Mouse (Mus musculus) cerebellum, postnatal 36 days (tissue): ENCODE results near the gene Rasl11b.

Experiments
- DNase-seq, 2 experiments: peaks; one replicate each; pipeline ENCODE4 v3.0.0; 2021 to 2022; ENCODE audit warnings: mixed read lengths in 2 of 2

The Rasl11b gene

DNA sequence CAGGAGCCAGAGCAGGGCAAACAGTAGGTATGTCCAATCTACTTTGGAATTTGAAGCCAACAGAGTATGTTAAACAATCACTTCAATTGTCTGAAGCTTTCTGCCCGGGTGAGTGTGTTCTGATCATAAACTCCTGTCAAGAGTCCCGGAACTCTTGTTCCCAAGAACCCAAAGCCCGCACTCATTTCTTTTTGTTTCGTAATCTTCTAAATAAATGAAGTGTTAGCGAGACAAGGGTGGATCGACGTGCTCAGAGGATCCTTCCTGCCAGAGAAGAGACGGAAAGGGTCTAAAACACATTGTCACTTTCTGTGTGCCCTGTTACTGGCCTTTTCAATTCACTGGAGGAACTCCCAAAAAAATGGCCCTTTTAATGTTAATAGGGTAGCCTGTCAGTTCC, 6.2 kb upstream of the Rasl11b start:
- no peak for DNase-seq

DNA sequence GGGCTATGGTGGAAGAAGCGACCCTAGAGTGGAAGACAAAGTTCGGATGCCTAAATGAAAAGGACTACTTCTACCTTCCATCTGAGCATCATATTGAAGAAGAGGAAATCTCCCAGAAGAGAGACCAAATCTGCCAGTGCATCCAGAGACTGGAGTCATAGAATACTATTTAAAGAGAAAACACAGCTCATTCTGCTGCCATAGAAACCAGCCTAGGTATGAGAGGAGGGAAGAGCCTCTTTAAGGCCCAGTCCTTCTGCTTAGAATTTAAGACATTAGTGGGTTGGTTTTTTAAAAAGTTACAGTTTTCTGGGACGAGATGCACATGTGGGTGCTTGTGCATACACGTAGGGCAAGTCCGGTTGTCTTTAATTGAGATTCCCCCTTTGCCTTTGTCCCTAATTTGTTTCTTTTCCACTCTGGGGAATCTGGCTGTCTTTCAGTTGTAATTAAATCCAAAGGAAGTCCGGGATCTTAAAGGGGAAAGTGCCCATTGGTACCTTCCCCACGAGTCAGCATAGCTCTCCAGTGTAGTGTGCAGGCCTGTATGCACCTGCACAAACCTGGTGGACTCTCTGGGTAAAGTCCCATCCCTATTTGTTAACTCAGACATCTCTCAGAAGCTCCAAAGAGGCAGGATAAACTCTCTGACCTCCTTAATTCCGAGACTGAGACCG, 5.5 kb upstream of the Rasl11b start:
- DNase-seq, result no peak

DNA sequence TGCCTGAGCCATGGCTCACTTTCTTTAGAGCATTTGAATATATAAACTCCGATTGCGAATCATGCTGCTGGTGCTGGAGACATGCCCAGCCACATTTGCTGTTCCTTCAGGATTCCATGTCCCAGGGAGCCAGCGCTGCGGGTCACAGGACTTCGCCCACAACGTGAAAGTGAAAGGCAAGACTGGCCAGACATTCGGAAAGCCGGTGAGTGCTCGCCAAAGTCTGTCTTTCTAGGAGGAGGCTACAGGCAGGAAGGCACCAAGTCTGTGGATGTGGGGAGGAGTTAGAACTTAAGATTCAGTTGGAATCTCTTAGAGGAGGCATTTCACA, 5.0 kb upstream of the Rasl11b start:
- no peak for DNase-seq

DNA sequence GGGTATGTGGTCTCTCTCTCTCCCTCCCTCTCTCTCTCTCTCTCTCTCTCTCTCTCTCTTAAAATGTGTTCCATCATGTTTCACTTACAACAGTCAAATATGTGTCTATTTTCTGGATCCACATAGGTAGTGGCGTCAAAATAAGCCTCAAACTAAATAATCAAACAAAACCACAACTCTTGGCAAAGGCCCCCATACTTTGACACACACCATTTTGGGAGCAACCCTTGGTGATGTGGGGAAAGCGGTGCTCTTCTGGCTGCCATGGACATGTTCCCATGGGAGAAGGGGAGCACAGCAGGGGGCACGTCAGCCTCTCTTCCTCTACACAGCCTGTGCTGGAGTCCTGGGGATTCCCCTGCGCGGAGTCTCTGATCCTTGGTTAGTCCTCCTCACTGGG, 4.2 kb upstream of the Rasl11b start:
- DNase-seq, result no peak

DNA sequence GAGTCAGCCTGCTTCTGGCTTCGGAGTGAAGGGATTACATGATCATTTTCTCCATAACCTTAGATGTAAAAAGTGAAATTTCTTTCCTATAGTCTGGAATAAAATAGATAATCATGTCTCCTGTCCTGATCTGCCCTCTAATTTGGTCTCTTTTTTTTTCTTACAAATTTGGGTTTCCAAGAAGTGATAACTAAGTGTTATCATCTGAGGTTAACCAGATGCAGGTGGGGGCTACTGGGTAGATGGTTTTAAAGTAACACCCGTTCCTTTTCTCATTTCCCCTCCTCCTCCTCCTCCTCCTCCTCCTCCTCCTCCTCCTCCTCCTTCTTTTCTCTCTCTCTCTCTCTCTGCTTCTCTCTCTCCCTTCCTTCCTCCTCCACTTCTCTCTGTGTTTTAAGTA, 2.1 kb upstream of the Rasl11b start:
- no peak for DNase-seq

DNA sequence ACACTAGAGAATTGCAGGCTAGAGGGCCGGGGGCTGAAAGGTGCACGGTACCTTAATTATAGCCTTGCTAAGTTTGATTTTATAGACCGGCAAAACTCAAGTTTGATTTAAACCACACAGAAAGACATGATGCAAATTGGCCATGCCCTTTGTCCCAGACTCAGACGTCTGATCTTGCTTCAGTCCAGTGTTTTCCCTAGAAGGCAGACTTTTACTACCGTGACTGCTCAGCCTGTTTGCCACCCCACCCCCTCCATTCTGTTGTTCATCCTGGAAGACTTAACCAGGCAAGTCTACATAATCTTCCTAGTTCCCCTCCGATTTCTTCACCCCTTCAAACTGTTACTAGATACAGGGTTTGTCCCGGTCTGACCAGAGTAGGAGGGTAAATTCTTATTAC, 1.5 kb upstream of the Rasl11b start:
- DNase-seq, result no peak

DNA sequence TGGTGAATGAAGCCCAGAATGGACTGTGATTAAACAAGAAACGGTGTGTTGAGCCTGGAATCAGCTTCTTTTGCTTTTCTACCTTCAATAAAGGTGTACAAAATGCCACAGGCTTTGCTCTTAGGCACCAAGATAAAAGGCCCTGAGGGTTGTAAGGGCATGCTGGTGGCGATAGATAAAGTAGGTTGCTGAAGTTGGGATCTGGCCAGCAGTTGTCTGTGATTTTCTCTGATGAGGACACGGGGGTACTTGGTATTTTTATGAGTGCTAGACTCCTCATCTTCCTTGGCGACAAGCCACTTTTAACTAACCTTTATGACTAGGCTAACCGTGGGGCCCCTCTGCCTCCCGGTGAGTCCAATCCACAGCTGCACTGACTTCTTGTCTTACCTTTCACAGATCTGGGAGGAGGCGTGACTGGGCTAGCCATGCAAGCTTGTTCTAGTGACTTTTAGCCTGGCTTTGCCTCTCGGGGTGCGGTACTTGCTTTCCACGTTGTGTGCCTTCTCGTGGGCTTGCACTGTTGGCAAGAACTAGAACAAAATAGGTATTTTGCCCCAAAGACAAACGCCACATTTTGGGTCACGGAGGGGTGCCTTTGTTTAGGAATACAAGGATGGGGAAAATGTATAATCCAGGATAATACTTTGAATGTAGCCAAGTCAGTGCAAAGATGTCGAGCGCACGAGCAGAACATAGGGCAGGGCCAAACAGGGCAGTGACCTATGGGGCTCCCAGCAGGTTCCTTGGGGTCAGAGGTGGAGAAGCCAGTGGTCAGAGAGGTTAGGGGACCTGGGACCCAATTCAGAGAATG, 852 bp upstream of the Rasl11b start:
- DNase-seq, result no peak

DNA sequence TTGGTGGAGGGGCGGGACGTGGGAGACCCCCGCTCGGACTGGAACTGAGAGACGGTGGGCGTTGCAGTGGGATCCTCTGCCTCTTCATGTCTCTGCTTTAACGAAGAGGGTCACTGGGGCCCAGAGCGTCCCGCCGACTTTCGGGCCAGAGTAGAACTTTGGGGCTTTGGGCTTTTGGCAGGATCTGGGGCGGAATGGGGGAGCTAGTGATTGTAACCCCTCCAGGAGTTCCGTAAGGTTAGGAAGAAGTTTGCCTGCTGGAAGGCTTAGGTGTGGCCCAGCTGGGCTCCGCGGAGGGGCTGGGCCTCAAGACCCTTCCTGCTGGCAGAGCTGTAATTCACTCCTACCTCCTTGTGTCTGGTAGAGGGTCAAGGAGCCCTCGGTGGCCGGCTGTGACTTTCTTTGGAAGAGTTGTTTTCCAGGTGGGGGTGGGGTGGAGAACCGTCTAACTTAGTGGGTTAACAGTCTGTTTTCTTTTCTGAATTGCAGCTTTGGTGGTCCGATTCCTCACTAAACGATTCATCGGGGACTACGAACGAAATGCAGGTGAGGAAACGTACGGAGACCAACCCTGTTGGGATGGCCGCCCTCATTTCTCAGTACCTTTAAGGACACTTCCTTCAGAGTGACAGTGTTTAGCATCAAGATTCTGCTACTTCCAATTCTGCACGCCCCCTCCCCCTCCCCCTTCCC, 674 bp downstream of the Rasl11b start:
- no peak for DNase-seq

DNA sequence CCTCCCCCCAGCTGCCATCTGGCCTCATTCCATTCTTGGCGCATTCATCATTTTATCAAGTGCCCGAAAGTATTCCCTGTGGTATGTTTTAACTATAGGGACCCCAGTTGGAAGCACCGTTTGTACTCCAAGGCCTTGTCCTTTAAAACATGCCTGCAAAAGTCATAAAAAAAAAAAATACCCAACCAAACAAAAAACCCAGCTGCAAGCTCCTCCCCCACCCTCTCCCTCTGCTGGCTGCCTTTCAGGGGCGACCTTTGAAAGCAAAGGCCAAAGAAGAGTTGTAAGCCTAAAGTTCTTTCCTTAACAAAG, 1.2 kb downstream of the Rasl11b start:
- DNase-seq, result no peak

DNA sequence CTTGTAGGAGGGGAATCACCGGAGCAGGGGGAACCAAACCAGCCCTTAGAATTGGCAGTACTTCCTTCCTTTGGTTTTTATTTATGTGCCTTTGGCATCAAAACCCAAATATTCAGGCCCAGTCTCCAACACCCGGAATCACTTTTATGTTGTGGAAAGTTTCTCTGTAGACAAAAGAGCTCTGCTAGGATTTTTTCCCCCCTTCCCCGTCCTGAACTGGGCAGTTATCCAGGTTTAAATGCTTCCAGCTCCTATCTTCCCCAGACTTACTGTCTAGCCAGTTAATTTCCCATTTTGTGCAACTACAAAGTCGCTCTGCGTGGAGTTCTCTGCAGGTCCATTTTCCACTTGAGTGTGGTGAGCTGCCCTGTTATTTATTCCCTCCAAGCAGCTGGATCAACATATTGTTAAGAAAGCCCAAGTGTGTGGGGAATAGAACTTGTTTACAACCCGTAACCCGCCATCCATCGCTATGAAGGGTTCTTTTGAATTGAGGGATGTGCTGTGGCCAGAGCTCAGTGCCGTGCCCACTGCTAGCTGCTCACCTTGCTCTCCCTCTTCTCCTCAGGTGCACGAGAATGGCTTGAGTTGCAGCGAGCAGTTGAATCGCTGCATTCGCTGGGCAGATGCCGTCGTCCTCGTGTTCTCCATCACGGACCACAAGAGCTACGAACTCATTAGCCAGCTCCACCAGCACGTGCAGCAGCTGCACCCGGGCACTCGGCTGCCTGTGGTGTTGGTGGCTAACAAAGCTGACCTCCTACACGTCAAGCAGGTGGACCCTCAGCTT, 2.6 kb downstream of the Rasl11b start:
- no peak for DNase-seq

DNA sequence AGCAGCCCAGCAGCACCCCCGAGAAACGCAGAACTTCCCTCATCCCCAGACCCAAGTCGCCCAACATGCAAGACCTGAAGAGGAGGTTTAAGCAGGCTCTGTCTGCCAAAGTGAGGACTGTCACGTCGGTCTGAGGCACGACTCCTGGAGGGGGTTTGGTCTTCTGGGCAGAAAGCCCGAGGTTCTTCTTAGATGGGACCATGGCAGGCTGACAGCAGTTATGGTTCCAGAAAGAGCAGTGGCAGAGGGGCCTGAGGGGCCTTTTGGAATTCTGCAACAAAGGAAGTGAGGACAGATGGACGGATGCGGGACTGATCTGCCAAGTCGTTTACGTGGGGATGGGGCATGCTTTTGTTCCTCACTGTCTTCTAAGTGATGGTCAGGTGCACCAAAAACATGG, 3.4 kb downstream of the Rasl11b start:
- no peak for DNase-seq

DNA sequence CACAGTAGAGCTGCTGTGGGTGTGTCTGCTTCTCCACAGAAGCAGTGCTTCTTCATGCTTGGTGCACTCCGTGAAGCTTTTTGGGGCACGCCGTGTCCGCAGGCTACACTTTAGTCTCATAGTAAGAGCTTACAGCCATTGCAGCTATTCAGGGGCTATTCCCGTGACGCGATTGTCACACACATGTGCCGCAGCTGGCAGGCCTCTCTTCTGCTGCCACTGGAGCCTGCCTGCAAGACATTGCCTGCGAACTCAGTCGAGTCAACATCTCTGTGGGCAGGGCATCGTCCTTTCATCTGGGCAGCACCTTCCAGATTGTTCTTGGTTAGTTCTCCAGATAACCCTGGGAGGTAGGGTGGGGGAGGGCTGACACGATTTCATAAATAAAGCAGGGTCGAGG, 4.7 kb downstream of the Rasl11b start:
- no peak for DNase-seq

DNA sequence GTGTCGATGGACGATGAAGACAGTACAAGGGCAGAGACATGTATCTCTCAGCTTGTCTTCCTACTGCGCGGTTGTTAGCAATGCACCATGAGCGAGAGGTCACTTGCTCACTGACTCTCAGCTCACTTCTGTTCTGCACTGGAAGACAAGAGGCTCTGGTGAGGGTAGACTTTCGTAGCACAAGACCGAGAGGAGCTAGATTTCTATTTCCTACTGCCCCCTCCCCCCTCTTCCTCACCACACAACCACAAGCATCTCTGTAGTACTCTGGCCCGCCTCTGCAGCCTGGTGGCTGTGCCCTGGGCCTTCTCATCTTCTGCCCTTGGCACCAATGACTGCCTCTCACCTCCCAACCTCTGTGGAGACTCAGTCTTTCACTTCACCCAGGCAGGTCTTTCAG, 5.4 kb downstream of the Rasl11b start:
- no peak for DNase-seq

DNA sequence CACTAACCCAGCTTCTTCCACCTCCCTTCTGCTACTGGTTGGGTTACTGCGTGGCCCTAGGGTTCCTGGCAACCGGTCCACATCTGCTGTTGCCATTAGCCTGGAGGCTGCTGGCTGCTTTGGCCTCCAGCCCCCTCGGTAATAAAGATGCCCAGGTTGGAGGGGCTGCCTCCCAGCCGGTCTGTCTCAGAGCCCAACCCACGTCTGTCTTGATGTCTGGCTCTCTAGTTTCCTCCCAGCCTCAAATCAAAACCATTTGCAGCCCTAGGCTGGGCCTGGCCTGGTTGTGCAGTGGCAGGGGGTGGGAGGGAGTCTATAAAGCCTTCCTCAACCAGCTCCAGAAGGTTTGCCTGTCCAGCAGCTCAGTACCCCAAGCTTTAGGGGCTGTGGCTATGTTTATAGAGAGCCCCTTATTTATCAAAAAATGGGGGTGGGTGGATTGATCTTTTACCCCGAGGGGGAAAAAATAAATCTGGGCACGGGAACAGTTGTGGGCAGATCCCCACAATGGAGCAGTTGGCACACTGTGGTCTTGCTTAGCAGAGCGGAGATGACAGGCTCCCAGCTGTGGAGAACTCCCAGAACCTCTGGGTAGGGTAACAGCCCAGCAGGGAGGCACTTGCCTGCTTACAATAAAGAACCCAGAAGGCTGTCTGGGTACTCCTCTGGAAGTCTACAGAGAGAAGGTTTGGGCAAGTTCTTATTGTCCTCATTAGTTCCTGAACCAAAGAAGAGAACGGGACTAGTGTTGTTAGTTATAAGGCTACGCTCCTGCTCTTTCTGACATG, 6.7 kb downstream of the Rasl11b start:
- no peak for DNase-seq

DNA sequence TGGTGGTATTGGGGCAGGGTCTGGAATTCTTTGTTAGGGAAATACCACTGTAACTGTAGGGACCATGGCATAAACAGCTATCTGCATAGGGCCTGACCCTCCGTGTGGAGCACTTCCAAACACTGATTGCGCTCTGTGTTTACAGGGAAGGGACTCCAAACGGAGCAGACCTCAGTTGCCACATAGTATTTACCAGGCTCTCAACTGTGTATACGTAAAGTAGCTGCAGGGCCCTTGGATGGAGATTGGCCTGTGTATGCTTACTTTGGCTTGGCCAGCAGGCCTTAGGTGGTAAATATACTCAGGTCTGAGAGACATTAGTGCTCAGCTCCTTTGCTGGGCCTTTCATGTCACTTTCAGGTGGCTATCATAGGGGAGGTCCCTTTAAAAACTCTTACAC, 7.4 kb downstream of the Rasl11b start:
- DNase-seq, result no peak

DNA sequence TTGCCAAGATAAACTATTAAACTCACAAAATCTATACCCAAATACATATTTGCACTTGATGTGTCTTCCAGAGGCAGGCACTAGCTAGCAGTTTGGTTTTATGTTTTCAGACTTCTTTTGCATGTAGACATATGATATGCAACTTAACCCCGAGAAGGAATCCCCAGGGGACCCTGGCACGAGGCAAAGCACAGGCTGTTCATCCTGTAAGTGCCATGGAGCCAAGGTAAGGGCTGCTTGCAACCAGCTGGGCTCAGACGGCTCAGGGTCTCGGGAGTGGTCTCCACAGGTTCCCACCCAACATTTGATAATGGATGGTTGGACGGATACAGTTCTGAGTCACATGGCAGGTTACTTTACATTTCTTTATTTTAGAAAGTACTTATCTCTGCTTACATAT, 9.4 kb downstream of the Rasl11b start:
- no peak for DNase-seq

DNA sequence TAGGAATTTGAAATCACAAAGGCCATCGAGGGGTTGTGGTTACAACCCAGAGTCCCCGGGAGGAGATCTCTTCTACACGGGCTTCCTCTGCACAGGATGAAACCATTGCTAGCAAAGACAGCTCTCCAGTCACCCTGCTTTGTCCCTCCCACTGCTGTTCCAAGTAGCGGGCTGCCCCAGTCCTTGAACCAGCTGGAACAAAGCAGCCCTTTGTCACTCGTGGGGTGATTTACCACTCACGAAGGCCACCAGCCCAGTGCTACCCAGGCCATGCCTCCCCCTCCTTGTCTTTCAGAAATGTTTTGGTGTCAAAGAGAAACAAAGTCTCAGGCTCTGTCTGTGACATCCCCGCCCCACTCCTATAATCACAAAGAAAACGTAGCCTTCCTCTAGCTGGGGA, 10.4 kb downstream of the Rasl11b start:
- no peak for DNase-seq

DNA sequence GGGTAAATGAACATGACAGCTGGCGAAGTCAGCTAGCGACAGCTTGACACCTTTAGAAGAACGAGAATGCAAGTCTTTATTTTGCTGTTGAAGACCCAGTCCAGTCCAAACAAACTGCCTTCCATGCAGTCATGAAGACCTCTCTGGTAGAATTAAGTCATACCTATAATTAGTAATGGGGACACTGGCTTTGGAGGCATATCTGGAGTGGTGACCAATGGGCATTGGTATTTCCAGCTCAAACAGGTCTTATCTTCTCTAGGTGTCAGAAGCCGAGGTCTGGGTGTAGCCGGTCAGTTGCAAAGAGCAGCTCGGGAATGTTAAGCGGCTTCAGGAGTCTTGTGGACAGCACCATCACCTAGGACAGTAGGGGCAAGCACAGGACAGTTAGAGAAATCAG, 11.0 kb downstream of the Rasl11b start:
- no peak for DNase-seq

DNA sequence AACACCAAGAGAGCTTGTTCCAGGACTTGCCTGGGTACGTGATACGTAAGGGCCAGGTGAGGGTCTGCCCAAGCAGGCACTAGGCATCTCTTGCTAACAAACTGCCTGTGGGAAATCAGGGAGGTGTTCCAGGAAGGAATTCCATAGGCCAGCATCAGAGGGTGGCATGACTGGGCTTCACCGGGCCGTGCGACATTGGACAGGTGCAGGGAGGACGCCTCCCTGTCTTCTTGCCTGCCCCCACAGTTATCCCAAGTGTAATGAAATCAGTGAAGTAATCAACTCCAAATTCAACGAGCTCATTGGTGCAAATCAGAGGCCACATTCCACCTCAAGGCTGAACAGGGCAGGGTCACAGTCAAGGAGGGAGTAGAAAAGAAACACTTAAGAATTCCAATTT, 11.6 kb downstream of the Rasl11b start:
- no peak for DNase-seq

DNA sequence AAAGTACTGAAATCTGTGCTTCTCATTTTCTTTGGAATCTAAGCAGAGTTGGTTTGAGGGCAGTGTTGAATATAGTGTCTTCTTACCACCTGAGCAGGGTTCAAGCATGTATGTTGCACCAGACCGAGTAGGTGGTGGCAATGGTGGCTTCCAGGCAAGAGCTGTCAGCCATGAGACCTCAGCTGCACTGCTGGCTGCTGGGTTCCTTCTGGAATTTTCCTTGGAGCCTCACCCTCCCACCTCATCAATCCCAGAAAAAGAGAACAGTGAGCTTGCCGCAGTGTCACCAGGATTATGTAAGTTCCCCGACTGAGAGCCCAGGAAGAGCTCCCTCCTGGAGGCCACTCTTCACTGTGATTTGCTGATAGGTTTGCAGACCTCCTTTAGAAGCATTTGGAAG, 12.1 kb downstream of the Rasl11b start:
- no peak for DNase-seq

DNA sequence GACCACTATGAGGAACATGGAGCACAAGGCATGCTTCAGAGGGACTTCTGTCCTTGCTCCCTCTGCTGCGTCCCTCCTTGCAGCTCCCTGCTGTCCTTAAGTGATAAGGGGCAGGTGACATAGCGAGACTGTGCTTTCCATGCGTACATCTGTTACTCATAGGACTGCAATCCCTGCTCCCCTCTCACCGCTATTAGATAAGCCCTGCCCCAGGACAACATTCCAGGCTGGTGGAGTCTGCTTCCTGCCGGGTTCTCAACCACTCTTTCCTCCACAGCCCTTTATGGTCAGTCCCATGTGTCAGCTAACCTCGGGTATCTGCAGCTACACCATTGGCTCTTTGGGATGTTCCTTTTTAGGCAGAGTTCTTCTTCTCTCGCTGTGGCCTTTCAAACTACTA, 13.4 kb downstream of the Rasl11b start:
- DNase-seq, result no peak

DNA sequence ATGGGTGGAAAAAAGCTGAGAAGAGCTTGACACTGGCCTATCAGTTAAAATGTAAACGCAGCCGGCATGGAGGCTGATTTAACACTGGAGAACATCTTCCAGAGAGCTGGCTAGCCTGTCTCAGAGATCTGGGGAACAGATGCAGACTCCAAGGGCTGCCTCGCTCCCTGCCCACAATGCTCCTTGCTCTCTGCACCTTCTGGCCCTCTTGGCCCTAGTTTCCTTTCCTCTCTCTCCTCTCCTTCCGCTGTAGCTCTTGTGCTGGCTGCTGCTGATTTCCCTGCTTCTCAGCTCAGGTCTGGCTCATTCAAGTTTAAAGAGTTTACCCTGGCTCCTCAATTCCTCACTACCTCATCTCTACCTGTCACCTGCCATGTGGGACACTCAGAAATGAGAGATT, 14.6 kb downstream of the Rasl11b start:
- DNase-seq, result no peak

DNA sequence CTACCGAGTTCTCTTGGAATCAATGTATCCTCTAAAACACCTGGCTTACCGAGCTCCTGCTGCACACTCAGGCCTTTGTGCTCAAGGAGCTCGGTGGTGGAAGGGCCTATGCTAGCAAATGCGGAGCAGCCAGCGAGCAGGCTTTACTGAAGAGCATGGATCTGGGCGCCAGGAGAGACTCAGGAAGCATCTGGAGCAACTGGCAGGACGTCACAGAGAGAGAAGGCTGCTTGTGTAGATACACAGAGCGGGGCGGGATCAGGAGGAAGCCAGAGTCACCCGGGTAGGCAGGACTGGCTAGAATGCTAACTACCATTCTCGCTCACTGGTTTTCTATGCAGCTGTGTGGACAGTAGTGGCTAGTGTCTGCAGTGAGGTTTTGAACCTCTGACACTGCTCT, 16.3 kb downstream of the Rasl11b start:
- no peak for DNase-seq
